Mouse (Mus musculus) liver, adult (tissue): Measurements from ENCODE around the gene Lrfn2.

Source experiments
- GATA4 ChIP-seq: IDR thresholded peaks from 2 replicates; pipeline ENCODE4 v1.6.1; 2014; ENCODE audit warnings: mild to moderate bottlenecking, low read length; ENCODE audit not compliant: insufficient replicate concordance

The Lrfn2 gene

GRCm38 (mm10) chr17:49111911-49112310 lies 179.7 kb downstream of the Lrfn2 start:
- TF ChIP-seq GATA4: no peak

GRCm38 (mm10) chr17:49113336-49113735 lies 181.2 kb downstream of the Lrfn2 start:
- no peak for TF ChIP-seq GATA4

- no peak for TF ChIP-seq GATA4
Measured at GRCm38 (mm10) chr17:49124166-49124565, 192.0 kb downstream of the Lrfn2 start.

- TF ChIP-seq GATA4: no peak
Measured at GRCm38 (mm10) chr17:49124642-49125041, 192.5 kb downstream of the Lrfn2 start.
